Mouse (Mus musculus) liver, embryonic 14.5 days (tissue): ENCODE data around the gene Mettl24.

Experiments used
- CTCF ChIP-seq: IDR thresholded peaks from 2 replicates; pipeline ENCODE4 v1.5.1; 2016; ENCODE audit warnings: antibody characterized with exemption, low read depth, control low read depth
- EP300 ChIP-seq: IDR thresholded peaks from 2 replicates; pipeline ENCODE4 v1.6.1; 2016; ENCODE audit warnings: antibody characterized with exemption, low read depth

GRCm38 (mm10) chr10:40753036-40753435 lies 70.0 kb downstream of the Mettl24 start:
- no peak for TF ChIP-seq CTCF
- no peak for TF ChIP-seq EP300
